Mouse (Mus musculus) B cell, adult (primary cell): ENCODE results near the gene Tpcn2. TPM values are rescaled to one million over a fixed set of nuclear protein-coding genes. Genes with fewer than 3 reads are reported as not detected.

Experiments
- total RNA-seq: library from RNA; stranded (reverse); gene quantifications from 4 replicates; pipeline ENCODE4 v1.2.4, GENCODE M21; 2023; ENCODE audit not compliant: inconsistent age

Gene Tpcn2
- total RNA-seq = 20.6 to 24.2 TPM (median 21.4 TPM) in 4 replicates

DNA sequence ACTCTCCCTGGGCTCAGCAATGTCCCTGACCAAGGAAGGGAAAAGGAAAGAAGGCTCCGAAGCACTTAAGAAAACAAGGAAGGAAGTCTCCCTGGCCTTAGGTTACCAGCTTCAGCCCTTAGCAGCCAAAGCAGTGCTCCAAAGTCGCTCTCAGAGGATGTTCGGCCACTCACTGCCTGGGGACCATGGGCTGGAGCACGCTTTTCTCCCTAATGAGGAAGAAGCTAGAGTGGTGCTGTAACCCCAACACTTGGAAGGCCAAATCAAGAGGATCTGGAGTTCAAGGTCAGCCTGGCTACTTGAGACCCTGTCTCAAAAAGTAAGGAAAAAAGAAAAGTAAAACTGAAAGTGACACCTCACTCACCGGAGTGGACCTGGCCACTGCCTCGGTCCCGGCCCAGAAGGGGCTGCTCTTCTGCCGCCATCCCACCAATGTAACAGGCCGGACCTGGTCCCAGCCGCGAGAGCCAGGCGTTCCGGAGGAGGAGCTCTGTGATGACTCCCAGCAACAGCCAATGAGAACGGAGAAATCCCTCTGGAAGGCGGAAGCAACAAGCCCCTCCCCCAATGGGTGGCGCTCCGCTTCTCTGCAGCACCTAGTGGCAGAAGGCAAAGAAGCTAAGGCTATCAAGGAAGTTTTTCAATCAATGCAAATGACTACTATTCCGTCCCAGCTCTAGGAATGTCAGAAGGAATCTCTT lies at the start of gene Tpcn2:
TSS of gene Tpcn2 (minus strand) at position 525 of the 701 bp plus-strand sequence.

DNA sequence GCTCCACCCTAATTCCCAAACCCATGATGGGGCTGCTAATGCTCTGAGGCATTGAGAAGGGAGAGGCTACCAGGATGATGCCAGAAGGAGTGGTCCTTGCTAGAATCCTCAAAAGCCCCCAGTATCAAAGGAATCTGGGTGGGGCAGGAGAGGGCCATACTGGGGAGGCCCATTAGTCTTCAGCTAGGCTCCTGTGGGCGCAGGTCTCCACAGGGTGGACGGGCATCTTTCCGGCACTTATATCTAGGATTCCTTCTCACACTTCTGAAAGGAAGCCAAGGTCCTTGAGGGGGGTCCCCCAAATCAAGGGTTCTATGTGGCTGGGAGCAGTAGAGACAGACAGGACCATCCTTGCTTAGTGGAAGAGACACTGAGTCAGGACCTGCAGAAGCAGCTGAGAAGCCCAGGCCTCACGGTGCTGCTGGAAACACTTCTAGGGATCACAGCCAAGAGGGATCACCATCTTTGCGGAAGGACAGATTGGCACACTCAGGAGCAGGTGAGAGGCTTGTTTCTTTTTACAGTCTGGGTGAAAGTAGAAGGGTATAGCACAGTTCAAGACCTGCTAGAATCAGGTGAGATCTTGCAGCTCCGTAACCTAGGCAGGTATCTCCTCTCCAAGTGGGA lies 31.1 kb upstream of the Tpcn2 start, which contains the start of gene Mrgprd:
TSS of gene Mrgprd (plus strand) at position 51 of the 627 bp plus-strand sequence.

DNA sequence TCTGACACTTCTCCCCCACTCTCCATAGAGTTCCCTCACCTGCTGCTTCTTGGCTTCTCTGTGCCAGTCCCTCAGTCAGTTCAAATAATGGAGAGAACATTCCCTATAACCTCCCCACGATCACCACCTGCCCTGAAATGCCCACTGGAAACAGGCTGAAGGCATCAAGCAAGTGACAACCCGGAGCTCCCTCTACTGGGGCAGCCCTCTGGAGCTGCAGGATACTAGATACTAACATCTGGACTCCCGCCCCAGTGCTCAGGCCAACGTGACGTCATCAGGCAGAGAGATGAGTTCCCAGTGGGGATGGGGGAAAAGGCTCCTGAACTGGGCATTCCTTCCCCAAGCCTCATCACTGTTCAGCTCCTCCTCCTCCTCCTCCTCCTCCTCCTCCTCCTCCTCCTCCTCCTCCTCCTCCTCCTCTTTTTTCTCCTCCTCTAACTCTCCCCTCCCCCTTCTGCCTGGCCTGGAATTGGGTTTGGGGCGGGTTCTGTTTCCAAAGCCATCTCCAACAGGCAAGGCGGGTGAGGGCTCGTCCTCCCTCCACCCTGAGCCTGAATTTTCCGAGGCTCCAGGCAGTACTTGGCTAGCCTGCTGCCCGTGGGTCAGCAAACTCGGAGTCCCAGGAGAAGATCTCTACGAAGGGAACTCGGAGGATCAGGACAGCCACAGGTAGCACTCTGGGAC lies 16.7 kb upstream of the Tpcn2 start, which contains the start of gene Mrgprf:
TSS of gene Mrgprf (plus strand) at position 508 of the 687 bp plus-strand sequence.

DNA sequence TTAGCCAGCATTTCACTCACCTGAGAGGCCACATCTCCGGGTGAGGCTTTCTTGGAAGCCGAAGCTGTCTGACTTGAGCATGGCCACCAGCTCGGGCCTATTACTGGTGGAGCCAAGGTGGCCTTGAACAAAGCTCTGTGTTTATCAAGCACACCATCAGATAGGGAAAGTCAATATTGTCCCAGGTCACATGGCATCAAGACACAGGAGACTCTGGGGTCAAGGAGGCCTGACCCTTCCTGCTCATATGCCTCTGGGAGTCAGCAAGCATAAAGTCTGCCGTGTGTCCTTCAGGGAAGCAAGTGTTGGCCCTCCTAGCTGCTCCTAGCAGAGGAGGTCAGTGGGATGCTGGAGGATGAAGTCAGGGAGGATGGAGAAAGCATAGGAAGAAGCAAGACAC lies 75.8 kb downstream of the Tpcn2 start, which contains the start of gene 1810010D01Rik:
TSS of gene 1810010D01Rik (minus strand) at position 114 of the 400 bp plus-strand sequence.

Other genes starting within 250 kb of the Tpcn2 start
- gene 1810010D01Rik, start 75.9 kb downstream of the Tpcn2 start, total RNA-seq = 3.0 TPM in 1 of 4 replicates, not detected in the others
- gene Mrgprf, start 16.8 kb upstream of the Tpcn2 start, total RNA-seq = not detected in 4 replicates
- gene Mrgprd, start 30.8 kb upstream of the Tpcn2 start, total RNA-seq = not detected in 4 replicates